Mouse (Mus musculus) heart, adult 11 months (tissue): ENCODE data around the gene AI837181.
A peak's percentile ranks its signal among the peaks of the same experiment; 100 is the strongest.

Source experiments
- DNase-seq: peaks from one replicate; pipeline ENCODE4 v3.0.0; 2022

Gene AI837181

GRCm38 (mm10) chr19:5418750-5419466 is 6.0 kb upstream of the AI837181 start:
- DNase-seq = peak; percentile 96

- peak; percentile 91 for DNase-seq
These were observed 5.3 kb upstream of the AI837181 start for GRCm38 (mm10) chr19:5419630-5420029.

GRCm38 (mm10) chr19:5420579-5420978 is 4.4 kb upstream of the AI837181 start:
- peak; percentile 91 for DNase-seq

GRCm38 (mm10) chr19:5421784-5422183 is 3.2 kb upstream of the AI837181 start:
- no peak for DNase-seq

DNA sequence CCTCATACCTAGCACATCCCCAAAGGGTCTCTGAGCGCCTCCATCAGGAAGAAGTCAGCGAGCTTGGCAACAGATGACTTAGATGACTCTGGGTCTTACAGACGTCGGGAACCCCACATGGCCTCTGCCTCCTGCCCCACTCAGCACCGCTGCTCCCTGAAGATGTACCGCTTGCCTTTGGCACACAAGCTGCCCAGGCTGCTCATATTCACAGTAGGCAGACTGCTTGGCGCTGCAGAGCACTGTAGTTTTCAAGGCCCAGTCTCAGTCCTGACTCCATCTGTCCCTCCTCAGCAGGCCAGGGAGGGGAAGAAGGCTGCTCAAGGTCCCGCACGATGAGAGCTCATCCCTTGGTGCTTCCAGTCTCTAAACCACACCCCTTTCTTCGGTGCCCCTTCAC is 2.7 kb upstream of the AI837181 start:
- peak; percentile 94 for DNase-seq

GRCm38 (mm10) chr19:5422895-5423443 is 2.0 kb upstream of the AI837181 start:
- DNase-seq = peak; percentile 95

- DNase-seq = peak; percentile 95
These were observed 1.4 kb upstream of the AI837181 start for GRCm38 (mm10) chr19:5423561-5423960.

DNA sequence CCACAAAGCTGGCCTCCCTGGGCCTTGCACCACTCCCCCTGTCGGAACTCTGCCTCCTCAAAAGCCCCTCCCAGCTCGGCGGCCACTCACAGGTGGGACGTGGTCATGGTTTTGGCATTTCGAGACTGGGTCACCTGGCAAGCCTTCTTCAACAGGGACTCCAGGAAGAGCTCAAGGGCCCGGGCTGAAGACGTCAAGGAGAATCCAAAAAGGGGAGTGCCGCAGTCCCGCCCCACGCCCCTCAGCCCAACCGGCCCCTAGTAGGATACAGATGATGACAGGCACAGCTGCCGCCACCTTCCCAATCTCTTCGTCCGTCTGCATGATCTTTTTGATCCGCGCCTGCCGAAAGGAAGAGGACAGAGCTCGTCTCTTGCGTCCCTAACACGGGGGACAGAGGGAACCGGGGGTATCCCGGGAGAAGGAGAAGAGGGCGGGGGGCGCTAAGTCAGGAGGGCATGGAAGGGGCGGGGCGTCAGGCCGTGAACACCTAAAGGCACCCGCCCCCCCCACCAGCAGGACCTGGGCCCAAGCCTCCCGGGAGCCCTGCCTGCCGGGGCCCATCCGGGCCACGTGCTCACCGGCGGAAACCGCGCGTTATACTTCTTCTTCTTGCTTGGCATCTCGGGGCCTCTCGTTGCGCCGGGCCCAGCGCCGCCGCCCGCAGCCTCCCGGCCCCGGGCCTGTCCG is 707 bp upstream of the AI837181 start:
- DNase-seq = peak; percentile 99

DNA sequence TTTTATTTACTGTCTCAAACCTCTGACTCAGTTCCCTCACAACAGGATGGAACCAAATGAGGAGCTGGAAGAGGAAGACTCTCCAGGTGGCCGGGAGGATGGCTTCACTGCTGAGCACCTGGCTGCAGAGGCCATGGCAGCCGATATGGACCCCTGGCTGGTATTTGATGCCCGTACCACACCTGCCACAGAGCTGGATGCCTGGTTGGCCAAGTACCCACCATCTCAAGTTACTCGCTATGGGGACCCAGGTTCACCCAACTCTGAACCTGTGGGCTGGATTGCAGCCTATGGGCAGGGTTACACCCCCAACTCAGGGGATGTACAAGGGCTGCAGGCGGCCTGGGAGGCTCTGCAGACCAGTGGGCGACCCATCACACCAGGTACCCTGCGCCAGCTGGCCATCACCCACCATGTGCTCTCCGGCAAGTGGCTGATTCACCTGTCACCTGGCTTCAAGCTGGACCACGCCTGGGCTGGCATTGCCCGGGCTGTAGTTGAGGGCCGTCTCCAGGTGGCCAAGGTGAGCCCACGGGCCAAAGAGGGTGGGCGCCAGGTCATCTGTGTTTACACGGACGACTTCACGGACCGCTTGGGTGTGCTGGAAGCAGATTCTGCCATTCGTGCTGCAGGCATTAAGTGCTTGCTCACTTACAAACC is 1.1 kb downstream of the AI837181 start:
- DNase-seq = peak; percentile 97

DNA sequence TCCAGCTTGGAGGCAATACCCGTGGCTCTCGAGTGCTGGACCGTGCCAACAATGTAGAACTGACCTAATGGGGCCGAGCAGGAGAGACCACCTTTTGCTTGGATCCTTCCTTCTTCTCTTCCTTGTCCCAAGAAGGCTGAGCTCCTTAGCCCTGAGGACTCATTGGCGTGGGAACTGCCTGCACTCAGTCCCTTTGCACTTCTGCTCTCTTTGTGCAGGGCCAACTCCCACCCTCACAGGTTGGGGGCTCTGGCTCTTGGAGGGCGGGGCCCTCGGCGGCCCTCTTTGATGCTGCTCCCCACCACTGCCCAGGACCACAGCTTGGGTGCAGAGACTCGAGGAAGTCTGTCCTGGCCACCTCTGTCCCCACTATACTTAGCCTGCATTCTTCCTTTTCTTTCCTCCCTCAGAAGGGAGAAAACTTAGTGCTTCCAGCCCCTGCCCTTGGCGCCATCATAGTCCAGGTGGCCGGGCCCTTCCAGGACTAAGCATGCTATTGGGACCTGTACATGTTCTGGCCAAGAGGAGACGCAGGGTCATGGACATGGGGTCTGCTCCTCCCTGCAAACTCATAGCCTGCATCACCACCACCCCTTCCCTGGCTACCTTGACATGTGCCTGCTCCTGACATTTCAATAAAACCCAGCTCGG is 1.8 kb downstream of the AI837181 start:
- peak; percentile 92 for DNase-seq

- DNase-seq = no peak
These were observed 3.1 kb downstream of the AI837181 start for GRCm38 (mm10) chr19:5428083-5428482.

DNA sequence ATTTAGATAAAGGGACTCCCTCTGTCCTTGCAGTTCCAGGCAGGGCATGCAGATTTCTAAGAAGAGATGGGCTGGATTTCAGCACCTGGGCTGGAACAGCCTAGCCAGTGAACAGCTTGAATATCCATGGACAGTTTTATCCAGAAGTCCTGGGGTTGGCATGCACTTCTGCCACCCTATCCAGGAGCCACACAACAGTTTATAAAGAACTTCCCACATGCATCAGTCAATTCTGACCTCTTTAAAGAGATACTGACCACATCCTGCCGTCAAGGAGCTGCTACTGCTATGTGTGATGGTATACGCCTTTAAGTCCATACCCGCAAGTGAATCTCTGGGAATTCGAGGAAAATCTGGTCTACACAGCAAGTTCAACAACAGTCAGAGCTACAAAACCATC is 4.3 kb downstream of the AI837181 start:
- no peak for DNase-seq

DNA sequence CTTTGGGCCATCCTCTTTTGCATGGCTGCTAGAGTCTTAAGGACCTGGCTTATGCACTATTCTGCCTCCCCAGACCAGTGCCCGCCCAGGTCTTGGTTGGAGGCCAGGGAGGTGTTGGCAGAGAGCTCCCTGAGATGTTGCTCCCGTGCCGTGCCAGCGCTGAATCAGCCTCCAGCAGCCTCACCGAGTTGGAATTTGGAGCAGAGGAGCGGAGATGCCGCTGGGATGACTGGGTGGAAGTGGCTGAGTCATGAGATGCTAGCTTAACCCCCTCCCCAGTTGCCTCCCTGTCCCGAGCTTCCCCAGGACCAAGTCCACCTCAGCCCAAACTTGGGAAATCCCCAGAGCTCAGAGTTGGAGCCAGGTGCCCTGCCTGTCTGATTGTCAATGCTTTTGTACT is 4.9 kb downstream of the AI837181 start:
- peak; percentile 96 for DNase-seq

GRCm38 (mm10) chr19:5430408-5430807 is 5.5 kb downstream of the AI837181 start:
- no peak for DNase-seq

GRCm38 (mm10) chr19:5431911-5432464 is 7.0 kb downstream of the AI837181 start:
- DNase-seq = peak; percentile 94

- peak; percentile 97 for DNase-seq
These were observed 8.3 kb downstream of the AI837181 start for GRCm38 (mm10) chr19:5432992-5433852.

- no peak for DNase-seq
These were observed 9.0 kb downstream of the AI837181 start for GRCm38 (mm10) chr19:5433951-5434350.

GRCm38 (mm10) chr19:5444371-5444908 is 19.5 kb downstream of the AI837181 start:
- DNase-seq = no peak

DNA sequence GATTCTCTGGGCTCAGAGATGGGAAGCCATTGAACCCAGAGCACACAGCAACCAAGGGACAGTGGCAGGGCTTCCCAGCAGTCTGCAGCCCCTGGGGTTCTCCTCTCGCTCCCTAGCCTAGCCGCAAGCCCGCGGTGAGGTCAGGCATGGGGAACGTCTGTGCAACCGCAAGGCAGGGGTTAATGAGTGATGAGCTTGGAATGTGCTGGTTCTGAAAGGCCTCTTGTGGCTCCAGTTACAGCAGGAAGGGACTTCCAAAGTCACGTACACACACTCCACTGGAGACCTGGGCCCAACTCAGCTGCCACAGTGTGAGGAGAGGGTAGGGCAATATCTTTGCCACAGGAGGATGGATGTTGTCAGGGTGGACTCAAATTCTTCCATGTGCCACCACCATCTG is 20.0 kb downstream of the AI837181 start:
- no peak for DNase-seq

- DNase-seq = no peak
These were observed 20.8 kb downstream of the AI837181 start for GRCm38 (mm10) chr19:5445747-5446146.
